16 mouse cellular contexts compared by ENCODE assay signal in genomic region chr5:116518047-116518446, GRCm38 (mm10).
DNase-seq lines count a peak whose midpoint lies in the region; ATAC-seq lines count a peak whose summit lies in the region.
"Had no signal": no experiment of that assay in that cellular context is flagged by ENCODE, and none has a peak within 500 bp of the region (broad histone marks: within the 10 kb centered on the region; RNA-seq: fewer than 3 reads in every experiment).

No protein-coding gene starts in this region.

- H3K9me3 ChIP-seq in forebrain, embryonic 15.5 days, result no peaks in the 10 kb centered on the region
- H3K9me3 ChIP-seq in forebrain, embryonic 14.5 days (replicated peaks; ENCODE audit: control insufficient read depth, low read length), result no peaks in the 10 kb centered on the region
- H3K9me3 ChIP-seq in liver, embryonic 12.5 days (replicated peaks), result no peaks in the 10 kb centered on the region
- H3K9me3 ChIP-seq: neural tube, embryonic 12.5 days had no signal

- no peak overlapping the region for H3K4me2 ChIP-seq in forebrain, embryonic 15.5 days (replicated peaks)
- no peak overlapping the region for H3K4me2 ChIP-seq in forebrain, embryonic 14.5 days (ENCODE audit: low read length)
- H3K4me2 ChIP-seq in liver, embryonic 12.5 days, result no peak overlapping the region
- H3K4me2 ChIP-seq: neural tube, embryonic 12.5 days had no signal

- WGBS in forebrain, embryonic 15.5 days, result 32% methylated on average over 4 of the region's 4 CpGs
- 21% methylated on average over 4 of the region's 4 CpGs for WGBS in forebrain, embryonic 14.5 days
- 22% methylated on average over 4 of the region's 4 CpGs for WGBS in liver, embryonic 12.5 days (ENCODE audit: insufficient replicate concordance)

- H3K4me3 ChIP-seq in forebrain, embryonic 15.5 days, result no peak overlapping the region
- no peak overlapping the region for H3K4me3 ChIP-seq in forebrain, embryonic 14.5 days (ENCODE audit: low read depth, low read length)
- H3K4me3 ChIP-seq in liver, embryonic 12.5 days, result no peak overlapping the region
- H3K4me3 ChIP-seq: neural tube, embryonic 12.5 days had no signal

- no peaks in the 10 kb centered on the region for H3K36me3 ChIP-seq in forebrain, embryonic 15.5 days
- no peaks in the 10 kb centered on the region for H3K36me3 ChIP-seq in forebrain, embryonic 14.5 days (ENCODE audit: control insufficient read depth, insufficient read depth, low read length)
- H3K36me3 ChIP-seq in liver, embryonic 12.5 days, result no peaks in the 10 kb centered on the region
- H3K36me3 ChIP-seq: neural tube, embryonic 12.5 days had no signal

- ATAC-seq in forebrain, embryonic 15.5 days (replicated peaks), result no peak
- no peak for ATAC-seq in forebrain, embryonic 14.5 days
- no peak for ATAC-seq in liver, embryonic 12.5 days
- no peak for ATAC-seq in frontal cortex, adult (ENCODE audit: low TSS enrichment)
- ATAC-seq: Patski had no signal

- H3K4me1 ChIP-seq in forebrain, embryonic 15.5 days, result peaks cover 9% of the 10 kb centered on the region; the same call in 1 of the 2 replicates
- H3K4me1 ChIP-seq in forebrain, embryonic 14.5 days (ENCODE audit: control insufficient read depth, insufficient read depth, low read length), result 0 out of 2 replicates have a peak, but pooled peaks cover 3% of the 10 kb centered on the region
- H3K4me1 ChIP-seq in liver, embryonic 12.5 days, result no peaks in the 10 kb centered on the region

- H3K9ac ChIP-seq in forebrain, embryonic 15.5 days (replicated peaks), result no peak overlapping the region
- H3K9ac ChIP-seq in forebrain, embryonic 14.5 days (ENCODE audit: low read length), result no peak overlapping the region
- H3K9ac ChIP-seq in liver, embryonic 12.5 days, result no peak overlapping the region
- H3K9ac ChIP-seq: liver, embryonic 14.5 days; neural tube, embryonic 12.5 days had no signal

- peak overlapping the region; percentile 31 for H3K27ac ChIP-seq in forebrain, embryonic 15.5 days (replicated peaks)
- no peak overlapping the region for H3K27ac ChIP-seq in forebrain, embryonic 14.5 days (ENCODE audit: low read depth, low read length)
- H3K27ac ChIP-seq in liver, embryonic 12.5 days, result no peak overlapping the region
- H3K27ac ChIP-seq: liver, embryonic 14.5 days; neural tube, embryonic 12.5 days; stomach, postnatal 0 days had no signal

- no peak for DNase-seq in forebrain, embryonic 14.5 days (ENCODE audit: low spot score)
- DNase-seq in liver, result peak; percentile 6
- peak; percentile 40 for DNase-seq in ES-CJ7 (ENCODE audit: low read depth, low spot score)
- peak; percentile 43 for DNase-seq in embryo, embryonic 9.5 days (ENCODE audit: extremely low spot score)
- no peak for DNase-seq in thymus, postnatal 25 days
- DNase-seq: B cell, adult 2 months; cerebellum, postnatal 36 days; gastrocnemius, postnatal 10 days; kidney, adult 8-10 months had no signal

- no peaks in the 10 kb centered on the region for H3K27me3 ChIP-seq in forebrain, embryonic 15.5 days
- no peaks in the 10 kb centered on the region for H3K27me3 ChIP-seq in forebrain, embryonic 14.5 days (replicated peaks; ENCODE audit: control insufficient read depth, insufficient read depth, low read length)
- no peaks in the 10 kb centered on the region for H3K27me3 ChIP-seq in liver, embryonic 12.5 days (replicated peaks)
- H3K27me3 ChIP-seq: neural tube, embryonic 12.5 days had no signal

Comparison
In these comparisons a context has a peak if more than half of its experiments do, and no peak if none do; other contexts are left out.
1. DNase-seq: peak in liver (single experiment), ES-CJ7 (single experiment) and embryo, embryonic 9.5 days (single experiment); none in forebrain, embryonic 14.5 days (single experiment) and thymus, postnatal 25 days (single experiment).